Mouse (Mus musculus): Measurements from ENCODE around the gene Rab22a. TPM values are rescaled to one million over a fixed set of nuclear protein-coding genes. Genes with fewer than 3 reads are reported as not detected.
"Not testable (repeated sequence)": the region's sequence is repeated elsewhere in the genome, so short reads cannot be mapped to it uniquely, and the experiment has no call there.

Rab22a gene
- 10 to 100 TPM; 33.8 to 34.3 TPM for total RNA-seq (2021)

GRCm38 (mm10) chr2:173659057-173659925 lies at the start of gene Rab22a:
Rab22a (plus strand) TSS chr2:173659760.
- intact Hi-C loops (cut with DNase I) = no loop called here

GRCm38 (mm10) chr2:173615378-173616081 lies 44.0 kb upstream of the Rab22a start:
- DNase-seq (ENCODE audit: low spot score) = no peak
- intact Hi-C loops (cut with DNase I) = loop anchor here (10.0 kb wide), 1 partner anchor 89 kb away; no protein-coding TSS in a partner anchor

More at GRCm38 (mm10) chr2:173659057-173659925, at the start of gene Rab22a:
- DNase-seq (ENCODE audit: low spot score) = peak; percentile 96

GRCm38 (mm10) chr2:173616156-173616555 lies 43.4 kb upstream of the Rab22a start:
- intact Hi-C loops (cut with DNase I) = loop anchor here (10.0 kb wide), 1 partner anchor 89 kb away; no protein-coding TSS in a partner anchor

GRCm38 (mm10) chr2:173619132-173619531 lies 40.4 kb upstream of the Rab22a start:
- intact Hi-C loops (cut with DNase I) = loop anchor here (10.0 kb wide), 1 partner anchor 86 kb away; no protein-coding TSS in a partner anchor
- no peak for DNase-seq (ENCODE audit: low spot score)

More at GRCm38 (mm10) chr2:173616156-173616555, 43.4 kb upstream of the Rab22a start:
- no peak for DNase-seq (ENCODE audit: low spot score)

- intact Hi-C loops (cut with DNase I) = no loop called here
- DNase-seq (ENCODE audit: low spot score) = no peak
These were observed 38.9 kb upstream of the Rab22a start for GRCm38 (mm10) chr2:173620645-173621044.

- intact Hi-C loops (cut with DNase I) = no loop called here
- DNase-seq (ENCODE audit: low spot score) = peak; percentile 33
These were observed 37.4 kb upstream of the Rab22a start for GRCm38 (mm10) chr2:173622173-173622601.

- intact Hi-C loops (cut with DNase I) = no loop called here
- DNase-seq (ENCODE audit: low spot score) = no peak
These were observed 34.9 kb upstream of the Rab22a start for GRCm38 (mm10) chr2:173624667-173625066.

GRCm38 (mm10) chr2:173625786-173626185 lies 33.8 kb upstream of the Rab22a start:
- intact Hi-C loops (cut with DNase I) = no loop called here
- DNase-seq (ENCODE audit: low spot score) = no peak

GRCm38 (mm10) chr2:173634106-173634505 lies 25.5 kb upstream of the Rab22a start:
- intact Hi-C loops (cut with DNase I); DNase-seq (ENCODE audit: low spot score): not testable (repeated sequence)

- intact Hi-C loops (cut with DNase I) = no loop called here
- no peak for DNase-seq (ENCODE audit: low spot score)
These were observed 18.2 kb upstream of the Rab22a start for GRCm38 (mm10) chr2:173641370-173641769.

GRCm38 (mm10) chr2:173642262-173642999 lies 17.1 kb upstream of the Rab22a start:
- intact Hi-C loops (cut with DNase I) = no loop called here
- no peak for DNase-seq (ENCODE audit: low spot score)

- intact Hi-C loops (cut with DNase I) = no loop called here
- DNase-seq (ENCODE audit: low spot score) = no peak
These were observed 12.2 kb upstream of the Rab22a start for GRCm38 (mm10) chr2:173647197-173647911.

- no peak for DNase-seq (ENCODE audit: low spot score)
- intact Hi-C loops (cut with DNase I) = no loop called here
These were observed 9.8 kb upstream of the Rab22a start for GRCm38 (mm10) chr2:173649762-173650161.

GRCm38 (mm10) chr2:173653526-173653925 lies 6.0 kb upstream of the Rab22a start:
- intact Hi-C loops (cut with DNase I) = no loop called here
- no peak for DNase-seq (ENCODE audit: low spot score)

- DNase-seq (ENCODE audit: low spot score) = no peak
- intact Hi-C loops (cut with DNase I) = loop anchor here (2.0 kb wide), 1 partner anchor 419 kb away; the partner anchor contains the start of gene Stx16
These were observed 1.8 kb upstream of the Rab22a start for GRCm38 (mm10) chr2:173657736-173658135.

- no peak for DNase-seq (ENCODE audit: low spot score)
- intact Hi-C loops (cut with DNase I) = no loop called here
These were observed 1.0 kb upstream of the Rab22a start for GRCm38 (mm10) chr2:173658517-173658916.

- intact Hi-C loops (cut with DNase I) = loop anchor here (5.0 kb wide), 1 partner anchor 77 kb away; the partner anchor contains the start of gene Vapb
- no peak for DNase-seq (ENCODE audit: low spot score)
These were observed 545 bp downstream of the Rab22a start for GRCm38 (mm10) chr2:173659926-173660684.

GRCm38 (mm10) chr2:173662255-173662950 lies 2.8 kb downstream of the Rab22a start:
- DNase-seq (ENCODE audit: low spot score) = no peak
- intact Hi-C loops (cut with DNase I) = loop anchor here (5.0 kb wide), 1 partner anchor 75 kb away; the partner anchor contains the start of gene Vapb
